Mouse (Mus musculus) natural killer cell, adult 2 months (primary cell): ENCODE measurements at regions not wholly inside any gene's neighbourhood (a gene's known extent, or its start where the extent isn't known, plus 50 kb on each side); places are given as distances from the start of the nearest gene placed in this dataset.

ENCODE experiments used
- DNase-seq, 2 experiments: peaks; one replicate each; pipeline ENCODE4 v3.0.0; 2022; ENCODE audit warnings: low spot score in 2 of 2

GRCm38 (mm10) chr9:84922306-84922705 lies 390.3 kb upstream of the Gm11114 start:
- no peak for DNase-seq

DNA sequence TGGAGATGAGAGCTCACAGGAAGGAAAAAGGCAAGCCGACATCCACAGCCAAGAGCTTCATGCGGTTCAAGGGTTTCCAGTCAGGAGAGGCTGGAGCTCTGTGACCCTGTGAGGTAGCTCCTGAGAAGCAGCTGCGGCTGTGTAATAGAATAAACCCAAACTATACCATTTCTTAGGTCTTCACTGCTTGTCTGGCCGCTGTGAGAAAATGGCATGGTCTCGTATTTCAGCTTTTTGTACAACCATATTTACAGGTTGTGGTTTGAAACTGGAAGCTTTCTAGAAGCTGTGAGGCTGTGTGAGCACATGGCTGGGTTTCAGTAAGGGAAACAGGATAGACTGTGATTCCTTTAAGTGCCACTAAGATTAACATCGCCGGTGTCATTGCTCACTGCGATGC lies 388.6 kb upstream of the Gm11114 start:
- DNase-seq, result no peak

GRCm38 (mm10) chr9:84936291-84937055 lies 376.1 kb upstream of the Gm11114 start:
- DNase-seq, result no peak

DNA sequence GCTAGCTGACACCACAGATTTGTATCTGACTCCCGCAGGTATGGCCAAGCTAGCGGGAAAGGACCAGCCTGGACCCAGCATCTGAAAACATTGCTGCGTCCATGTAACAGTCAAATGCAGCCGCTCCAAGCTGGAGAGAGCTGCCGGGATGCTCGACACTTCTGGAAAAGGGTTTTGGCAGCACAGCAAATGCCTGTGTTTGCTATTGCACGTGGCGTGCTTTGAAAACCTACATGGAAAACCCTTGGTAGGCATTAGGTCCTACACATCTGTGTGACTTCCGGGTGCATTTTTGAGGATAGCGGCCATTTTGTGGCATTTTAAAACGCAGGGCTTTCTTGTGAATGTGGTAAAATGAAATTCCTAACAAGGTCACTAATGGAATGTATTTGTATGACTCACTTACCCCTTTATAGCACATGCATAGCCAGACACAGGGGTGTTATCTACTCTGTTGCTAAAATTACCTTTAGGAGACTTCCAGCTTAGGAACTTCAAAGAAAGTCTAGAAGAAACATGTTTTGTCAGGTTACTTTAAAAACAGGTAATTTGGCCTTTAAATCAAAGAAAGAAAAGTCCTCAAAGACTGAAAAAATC lies 345.9 kb upstream of the Gm11114 start:
- no peak for DNase-seq

- DNase-seq, result no peak
Observed at GRCm38 (mm10) chr9:84969975-84970608, 342.5 kb upstream of the Gm11114 start.

DNA sequence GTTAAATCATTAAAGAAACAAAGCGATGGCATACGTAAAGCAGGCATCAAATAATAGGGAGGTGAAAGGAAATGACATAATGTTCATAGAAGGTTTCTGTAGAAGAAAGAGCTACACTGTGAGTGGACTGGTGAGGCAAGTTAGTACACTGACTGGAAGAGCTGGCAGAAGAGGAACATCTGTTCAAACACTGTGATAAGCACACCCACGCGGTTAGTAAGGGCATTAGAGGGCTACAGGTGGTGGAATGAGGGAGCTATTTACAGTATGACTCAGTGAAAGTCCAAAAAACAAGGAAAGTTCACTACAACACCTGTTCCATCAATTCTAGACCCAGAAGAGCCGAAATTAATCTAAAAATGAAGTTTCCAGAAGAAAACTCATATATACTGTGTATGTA lies 335.1 kb upstream of the Gm11114 start:
- no peak for DNase-seq

DNA sequence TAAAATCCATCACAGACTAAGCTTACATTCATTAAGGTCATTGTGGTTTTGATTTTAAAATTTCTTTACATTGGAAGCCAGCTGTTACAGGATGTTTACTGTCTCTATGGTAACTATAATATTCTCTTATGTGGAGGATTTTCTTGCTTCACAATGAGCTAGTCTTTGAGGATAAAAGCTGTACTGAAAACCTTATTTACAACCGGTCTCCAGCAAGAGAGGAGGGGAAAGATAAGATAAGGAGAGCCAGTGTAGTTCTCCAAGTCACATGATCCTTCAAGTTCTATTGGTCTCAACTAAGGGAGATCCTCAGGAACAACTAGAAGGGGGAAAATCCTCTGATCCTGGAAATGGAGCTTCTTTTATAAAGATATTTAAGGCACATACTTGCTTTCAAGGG lies 309.2 kb upstream of the Gm11114 start:
- DNase-seq, result no peak

DNA sequence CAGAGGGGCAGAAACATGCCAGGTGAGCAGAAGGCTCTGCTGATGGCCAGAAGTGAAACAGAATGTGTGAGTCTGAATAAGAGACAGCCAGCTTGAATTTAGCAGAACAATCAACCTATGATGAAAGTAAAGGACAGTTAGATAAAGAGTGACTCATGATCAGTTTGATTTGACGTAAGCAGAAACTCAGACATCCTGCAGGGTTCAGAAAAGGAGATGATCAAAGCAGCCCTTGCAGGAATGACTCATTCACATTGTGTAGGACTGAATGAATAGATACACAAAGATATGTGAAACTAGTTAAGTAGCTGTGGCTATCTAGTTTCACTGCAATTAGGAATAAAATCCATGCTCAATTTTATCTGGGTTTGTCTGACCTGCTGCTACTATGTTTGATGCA lies 301.2 kb upstream of the Gm11114 start:
- DNase-seq, result no peak

- no peak for DNase-seq
Observed at GRCm38 (mm10) chr9:85048112-85048978, 264.2 kb upstream of the Gm11114 start.

GRCm38 (mm10) chr9:85052526-85052925 lies 260.0 kb upstream of the Gm11114 start:
- DNase-seq, result no peak

DNA sequence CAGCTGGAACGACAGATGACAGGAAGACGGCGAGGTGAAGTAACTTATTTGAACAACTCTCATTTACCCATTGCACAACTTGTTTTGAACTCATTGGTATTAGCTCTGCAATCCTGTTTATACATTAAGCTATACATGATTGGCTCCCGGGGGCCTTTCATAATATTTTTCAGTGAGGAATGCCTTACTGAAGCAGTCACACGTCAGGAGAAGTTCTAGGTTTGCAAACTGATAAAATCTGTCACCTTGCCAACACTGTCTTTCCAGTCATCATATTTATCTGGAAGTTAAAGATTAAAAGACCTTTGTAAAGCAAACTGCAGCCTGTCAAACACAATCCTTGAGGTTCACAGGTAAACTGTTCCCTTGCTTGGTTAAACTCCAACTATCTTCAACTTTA lies 232.6 kb upstream of the Gm11114 start:
- no peak for DNase-seq

GRCm38 (mm10) chr9:85088556-85089338 lies 223.8 kb upstream of the Gm11114 start:
- DNase-seq, result no peak

DNA sequence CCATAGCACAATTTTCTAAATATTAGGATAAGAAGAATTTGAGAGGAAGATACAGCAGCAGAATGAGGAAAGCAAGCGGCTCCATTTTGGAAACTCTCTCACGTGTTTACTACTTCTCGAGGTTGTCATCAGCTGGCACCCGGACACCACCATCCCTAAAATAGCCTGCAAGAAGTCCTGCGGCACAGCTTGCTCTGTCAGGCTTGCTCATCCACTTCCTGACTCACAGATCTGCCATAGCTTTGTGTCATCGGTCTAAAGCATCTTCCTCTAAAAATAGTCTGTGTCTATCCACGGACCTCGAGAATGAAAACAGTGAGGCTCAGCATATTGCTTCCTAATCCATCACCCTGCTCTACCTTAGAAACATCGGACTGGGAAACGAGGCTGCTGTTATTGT lies 222.3 kb upstream of the Gm11114 start:
- DNase-seq, result no peak

- DNase-seq, result no peak
Observed at GRCm38 (mm10) chr9:85095234-85095633, 217.3 kb upstream of the Gm11114 start.

DNA sequence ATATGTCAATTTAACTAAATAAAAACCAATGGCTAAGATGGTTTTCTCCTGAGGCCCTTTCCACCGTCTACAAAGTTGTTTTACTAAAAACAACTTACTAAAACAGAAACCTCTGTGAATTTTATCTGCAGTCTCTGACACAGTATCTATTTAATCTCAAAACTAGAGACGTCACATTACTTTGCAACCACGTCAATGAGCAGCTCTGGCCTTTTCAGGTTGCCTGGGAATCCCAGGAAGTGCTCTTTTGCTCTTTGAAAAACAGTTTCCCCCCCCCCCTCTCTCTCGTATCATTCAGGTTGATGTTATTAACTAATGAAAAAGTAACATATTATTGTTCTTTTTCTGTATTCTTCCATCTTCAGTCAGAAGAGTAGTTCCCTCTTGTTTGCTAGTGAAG lies 216.1 kb upstream of the Gm11114 start:
- DNase-seq, result no peak

DNA sequence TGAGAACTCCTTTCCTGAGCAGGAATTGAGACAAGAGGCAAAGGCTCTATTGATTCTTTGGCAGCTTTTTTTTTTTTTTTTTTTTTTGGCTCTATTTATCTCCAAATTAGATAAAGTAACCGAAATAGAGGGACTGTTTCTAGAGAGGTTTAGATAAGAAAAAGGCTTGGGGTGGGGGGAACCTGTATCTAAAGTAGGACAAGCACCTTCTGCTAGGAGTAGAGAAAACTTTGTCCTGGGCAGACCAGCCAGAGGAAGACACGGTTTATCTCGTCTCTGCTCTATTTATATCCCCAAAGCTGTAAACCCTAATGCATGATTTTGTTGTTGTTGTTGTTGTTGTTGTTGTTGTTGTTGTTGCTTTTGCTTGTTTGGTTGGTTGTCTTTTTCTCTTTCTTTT lies 199.6 kb upstream of the Gm11114 start:
- no peak for DNase-seq

DNA sequence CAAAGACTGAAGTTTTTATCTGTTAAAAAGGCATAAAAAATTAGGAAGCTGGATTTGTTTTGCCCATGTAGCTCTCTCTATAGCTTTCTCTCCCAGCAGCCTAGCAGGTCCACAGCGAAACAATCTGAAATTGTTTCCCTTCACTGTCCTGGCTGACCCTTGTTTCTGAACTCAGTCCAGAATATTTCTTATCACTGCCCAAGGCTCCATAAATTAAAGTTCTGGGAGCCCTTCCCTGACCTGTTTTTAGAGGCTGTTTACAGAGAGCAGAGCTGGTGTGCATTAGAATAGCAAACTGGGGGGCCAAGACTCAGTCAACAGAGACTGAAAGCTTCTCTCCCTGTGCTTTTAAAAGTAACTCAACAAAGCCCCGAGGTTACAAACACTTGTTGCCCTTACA lies 198.3 kb upstream of the Gm11114 start:
- no peak for DNase-seq

DNA sequence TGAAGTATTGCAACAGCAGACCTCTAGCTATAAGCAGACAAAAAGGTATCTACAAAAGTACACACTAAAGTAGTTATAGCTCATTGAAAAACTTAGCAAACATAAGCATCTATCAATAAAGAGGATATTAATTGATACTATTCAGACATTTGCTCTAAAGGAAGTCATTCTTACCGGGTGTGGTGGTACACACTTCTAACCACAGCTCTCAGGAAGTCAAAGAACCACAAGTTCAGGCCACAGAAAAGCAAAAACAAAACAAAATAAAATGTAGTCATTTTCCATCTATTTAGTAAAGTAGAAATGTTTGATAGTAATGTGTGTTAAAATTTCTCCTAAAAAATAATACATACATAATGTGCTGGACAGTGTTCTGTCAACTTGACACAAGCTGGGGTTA lies 192.5 kb upstream of the Gm11114 start:
- DNase-seq, result peak; percentile 12 to 30

DNA sequence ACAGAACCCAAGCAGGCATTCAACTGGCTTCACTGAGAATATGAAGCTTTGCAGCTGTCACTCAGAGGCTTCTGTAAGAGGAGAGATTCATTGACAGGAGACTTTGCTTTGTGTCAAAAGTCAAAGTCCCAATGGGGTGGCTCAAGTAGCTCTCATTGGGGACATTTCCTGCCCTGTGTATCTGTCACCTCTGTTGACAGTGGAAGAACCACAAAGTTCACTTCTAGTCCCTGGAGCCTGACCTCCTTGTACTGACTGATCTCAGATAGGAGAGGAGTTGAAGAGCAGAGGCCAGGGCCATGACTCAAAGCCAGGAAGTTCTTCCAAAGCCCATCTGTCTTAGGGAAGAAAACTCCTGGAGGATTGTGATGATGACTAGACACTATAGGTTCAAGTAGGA lies 191.5 kb upstream of the Gm11114 start:
- DNase-seq, result peak; percentile 8 to 45

DNA sequence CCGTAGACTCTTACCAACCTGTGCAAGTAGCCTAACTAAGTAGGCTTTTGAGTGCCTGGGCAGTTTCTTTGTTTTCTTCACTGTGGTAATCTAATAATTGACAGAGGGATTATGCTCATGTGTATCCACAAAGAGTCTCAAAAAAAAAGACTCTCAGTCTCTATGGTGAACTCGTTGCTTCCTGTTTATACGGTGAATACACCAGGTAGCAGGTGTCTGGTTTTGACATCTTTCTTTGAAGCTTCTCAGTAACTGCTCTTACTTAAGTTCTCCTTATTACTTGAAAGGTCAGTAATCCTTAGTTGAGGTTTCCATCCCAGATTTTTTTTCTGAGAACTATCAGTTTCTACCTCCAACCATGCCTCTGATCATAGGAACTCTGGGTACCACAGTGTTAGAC lies 188.9 kb upstream of the Gm11114 start:
- DNase-seq, result no peak

- DNase-seq, result peak in 1 of 2 experiments; percentile 10
Observed at GRCm38 (mm10) chr9:85125775-85126174, 186.8 kb upstream of the Gm11114 start.
